Mouse (Mus musculus) ES-E14 (cell line): Measurements from ENCODE around the gene Srm. TPM values are rescaled to one million over a fixed set of nuclear protein-coding genes. Genes with fewer than 3 reads are reported as not detected.

Experiments
- DNase-seq: peaks from one replicate; pipeline ENCODE4 v3.0.0-alpha.2; 2013; ENCODE audit warnings: low read depth, low spot score
- H3K27ac ChIP-seq: 2 replicates; pipeline ENCODE4 v1.5.1; 2012; ENCODE audit warnings: low read depth, mild to moderate bottlenecking, low read length, moderate library complexity, mixed read lengths; ENCODE audit not compliant: poor library complexity, insufficient read depth, severe bottlenecking
- H3K36me3 ChIP-seq: 2 replicates; pipeline ENCODE4 v1.6.1; 2012; ENCODE audit warnings: mild to moderate bottlenecking, low read length, moderate library complexity, mixed read lengths; ENCODE audit not compliant: control insufficient read depth, poor library complexity, insufficient read depth, severe bottlenecking
- H3K4me1 ChIP-seq, 2 experiments: fragments of 150-350 bp in 1 of 2; sonication (generic) in 1 of 2; 2 replicates each; pipeline ENCODE4 v1.6.1; 2012; ENCODE audit warnings: low read length in 2 of 2, mild to moderate bottlenecking in 1 of 2, mixed read lengths in 1 of 2; ENCODE audit not compliant: control insufficient read depth in 2 of 2, insufficient read depth in 2 of 2, poor library complexity in 1 of 2
- H3K4me3 ChIP-seq, 2 experiments: fragments of 150-350 bp in 1 of 2; sonication (generic) in 1 of 2; 2 replicates each; pipeline ENCODE4 v1.5.1; 2012; ENCODE audit warnings: low read length in 2 of 2, low read depth in 1 of 2, mild to moderate bottlenecking in 1 of 2, mixed read lengths in 1 of 2; ENCODE audit not compliant: insufficient read depth in 1 of 2, poor library complexity in 1 of 2, severe bottlenecking in 1 of 2
- H3K9ac ChIP-seq: 2 replicates; pipeline ENCODE4 v1.6.1; 2012; ENCODE audit warnings: low read depth, mild to moderate bottlenecking, low read length, mixed read lengths; ENCODE audit not compliant: poor library complexity, insufficient read depth, severe bottlenecking
- H3K9me3 ChIP-seq: fragments of 150-350 bp; sonication (generic); 2 replicates; pipeline ENCODE4 v1.6.1; 2012; ENCODE audit warnings: low read depth, mild to moderate bottlenecking, low read length; ENCODE audit not compliant: control insufficient read depth, insufficient read depth
- CHD2 ChIP-seq: IDR thresholded peaks from 2 replicates; pipeline ENCODE4 v1.6.1; 2014; ENCODE audit warnings: mild to moderate bottlenecking, low read depth, low read length, inconsistent platforms
- HCFC1 ChIP-seq: IDR thresholded peaks from 2 replicates; pipeline ENCODE4 v1.6.1; 2012; ENCODE audit warnings: low read length, inconsistent platforms, borderline replicate concordance; ENCODE audit not compliant: insufficient read depth
- MAFK ChIP-seq: IDR thresholded peaks from 2 replicates; pipeline ENCODE4 v1.6.1; 2014; ENCODE audit warnings: mild to moderate bottlenecking, low read depth, low read length, inconsistent platforms; ENCODE audit not compliant: insufficient read depth
- ZC3H11A ChIP-seq: IDR thresholded peaks from 2 replicates; pipeline ENCODE4 v1.6.1; 2012; ENCODE audit warnings: low read depth, mild to moderate bottlenecking, inconsistent platforms, low read length, borderline replicate concordance
- ZNF384 ChIP-seq: IDR thresholded peaks from 2 replicates; pipeline ENCODE4 v1.6.1; 2012; ENCODE audit warnings: low read depth, low read length, inconsistent platforms
- in situ Hi-C, 2 experiments: fragments of 600-800 bp; cut with MboI; formaldehyde crosslinking; loops; one replicate each; pipeline ENCODE4 v1.15.1; 2025; ENCODE audit warnings: low sequenced_read_pairs in 2 of 2, inconsistent platforms in 1 of 2; ENCODE audit not compliant: unreplicated experiment in 2 of 2
- total RNA-seq: library from RNA; depleted of rRNA; stranded (reverse); fragments of 300-350 nt; gene quantifications from 2 replicates; pipeline ENCODE4 v1.2.3, GENCODE M21; 2012

Srm gene
- total RNA-seq, 1 experiment: 165 TPM

- no peak for DNase-seq
- Histone ChIP-seq H3K9me3 (no peaks in the 10 kb centered on the region), H3K27ac (peak overlapping the region; percentile 17; the same call in 1 of the 2 replicates), H3K36me3 (peaks cover 30% of the 10 kb centered on the region), H3K4me1 (peaks cover 0 to 17% of the 10 kb centered on the region in 2 experiments; a peak in 1 of 4 replicates), H3K4me3 (peak overlapping the region; percentile 49 to 54), H3K9ac (peak overlapping the region; percentile 70; the same call in 1 of the 2 replicates)
- TF ChIP-seq ZC3H11A: no peak
- TF ChIP-seq CHD2: no peak
- TF ChIP-seq MAFK: no peak
- TF ChIP-seq ZNF384: no peak; the same call in 1 of the 2 replicates
- no peak for TF ChIP-seq HCFC1
- in situ Hi-C loops: no loop called here
Observed at GRCm38 (mm10) chr4:148590421-148591170, 707 bp upstream of the Srm start.

- Histone ChIP-seq H3K4me3 (peak overlapping the region; percentile 84 to 97), H3K27ac (peak overlapping the region; percentile 24), H3K9me3 (no peaks in the 10 kb centered on the region), H3K9ac (peak overlapping the region; percentile 86), H3K4me1 (peaks cover 0 to 17% of the 10 kb centered on the region in 2 experiments; a peak in 1 of 4 replicates), H3K36me3 (peaks cover 42% of the 10 kb centered on the region)
- in situ Hi-C loops: no loop called here
- DNase-seq: no peak
- no peak for TF ChIP-seq CHD2
- no peak for TF ChIP-seq HCFC1
- no peak for TF ChIP-seq MAFK
- TF ChIP-seq ZNF384: no peak
- TF ChIP-seq ZC3H11A: no peak
Observed at GRCm38 (mm10) chr4:148591637-148592380, 506 bp downstream of the Srm start.

- peaks cover 0 to 12% of the 10 kb centered on the region in 2 experiments; a peak in 1 of 4 replicates for H3K4me1 ChIP-seq
- in situ Hi-C loops: no loop called here
- DNase-seq: no peak
- H3K36me3 ChIP-seq: peaks cover 49% of the 10 kb centered on the region
- H3K4me3 ChIP-seq: no peak overlapping the region; a peak in 1 of 4 replicates
- no peak for TF ChIP-seq HCFC1
- no peak for TF ChIP-seq MAFK
- TF ChIP-seq ZNF384: no peak
- TF ChIP-seq CHD2: no peak
- no peak for TF ChIP-seq ZC3H11A
- no peak overlapping the region for H3K9ac ChIP-seq
- H3K27ac ChIP-seq: no peak overlapping the region
- no peaks in the 10 kb centered on the region; the same call in 1 of the 2 replicates for H3K9me3 ChIP-seq
Observed at GRCm38 (mm10) chr4:148593996-148594395, 2.7 kb downstream of the Srm start.

GRCm38 (mm10) chr4:148595916-148596315 lies 4.6 kb downstream of the Srm start:
- no peak for TF ChIP-seq ZNF384
- no peak for TF ChIP-seq CHD2
- no peak for TF ChIP-seq MAFK
- TF ChIP-seq ZC3H11A: no peak
- no peak for TF ChIP-seq HCFC1
- peaks cover 52% of the 10 kb centered on the region for H3K36me3 ChIP-seq
- H3K4me1 ChIP-seq: peaks cover 0 to 13% of the 10 kb centered on the region in 2 experiments; a peak in 2 of 4 replicates
- H3K9me3 ChIP-seq: no peaks in the 10 kb centered on the region; the same call in 1 of the 2 replicates
- in situ Hi-C loops: no loop called here
- H3K4me3 ChIP-seq: no peak overlapping the region
- no peak for DNase-seq
- no peak overlapping the region for H3K27ac ChIP-seq
- no peak overlapping the region for H3K9ac ChIP-seq
